Mouse (Mus musculus) C2C12 (cell line): ENCODE results near the gene Rab13.

Source experiments
- CEBPB ChIP-seq: IDR thresholded peaks from one replicate; pipeline ENCODE4 v1.6.1; 2011; ENCODE audit warnings: low read depth, mild to moderate bottlenecking, control low read depth, moderate library complexity
- CTCF ChIP-seq: IDR thresholded peaks from one replicate; pipeline ENCODE4 v1.5.1; 2011; ENCODE audit not compliant: control insufficient read depth, insufficient read depth, insufficient read length
- MAX ChIP-seq: IDR thresholded peaks from one replicate; pipeline ENCODE4 v1.6.1; 2011; ENCODE audit warnings: mild to moderate bottlenecking, control low read depth
- MYOD1 ChIP-seq: IDR thresholded peaks from one replicate; pipeline ENCODE4 v1.6.1; 2011; ENCODE audit warnings: low read depth; ENCODE audit not compliant: control insufficient read depth, insufficient read length
- MYOG ChIP-seq: IDR thresholded peaks from one replicate; pipeline ENCODE4 v1.6.1; 2011; ENCODE audit not compliant: control insufficient read depth, insufficient read length; ENCODE audit errors: extremely low read depth
- USF1 ChIP-seq: IDR thresholded peaks from one replicate; pipeline ENCODE4 v1.6.1; 2011; ENCODE audit warnings: low read depth, mild to moderate bottlenecking, control low read depth, moderate library complexity

- TF ChIP-seq MAX (no peak), CTCF (no peak), CEBPB (no peak), USF1 (no peak), MYOG (no peak), MYOD1 (no peak)
Measured at GRCm38 (mm10) chr3:90241669-90242358, 28.3 kb downstream of the Rab13 start.
